Mouse (Mus musculus) kidney, postnatal 4 days (tissue): ENCODE results near the gene Znrd1.

Experiments
- DNase-seq, 2 experiments: peaks; one replicate each; pipeline ENCODE4 v3.0.0; 2021; ENCODE audit warnings: mixed read lengths in 2 of 2

Znrd1 gene

DNA sequence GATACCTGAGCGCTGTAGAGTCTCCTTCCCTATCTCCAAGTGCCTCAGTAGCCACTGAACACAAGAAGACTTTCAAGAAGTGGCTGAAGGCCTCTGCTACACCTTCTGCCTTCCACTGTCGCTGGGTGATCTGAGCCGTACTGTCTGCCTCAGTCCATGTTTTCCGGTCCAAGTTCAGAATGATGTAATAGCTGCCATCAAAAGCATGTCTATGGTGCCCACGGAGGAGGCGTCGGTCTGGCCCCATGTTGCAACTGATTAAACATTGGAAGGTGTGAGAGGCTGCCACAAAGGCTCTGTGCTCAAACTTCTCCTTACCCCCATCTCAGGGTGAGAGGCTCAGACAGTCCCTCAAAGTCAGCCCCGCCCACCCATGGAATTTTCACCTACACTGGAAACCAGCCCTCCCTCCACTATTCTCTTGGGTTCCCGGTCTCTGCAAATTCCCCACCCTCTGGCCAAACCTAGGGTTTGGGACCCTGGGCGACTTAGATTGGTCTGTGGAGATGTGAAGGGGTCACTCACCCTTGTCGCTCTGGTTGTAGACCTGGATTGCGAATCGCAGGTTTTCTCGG is 12.0 kb upstream of the Znrd1 start:
- DNase-seq: no peak

DNA sequence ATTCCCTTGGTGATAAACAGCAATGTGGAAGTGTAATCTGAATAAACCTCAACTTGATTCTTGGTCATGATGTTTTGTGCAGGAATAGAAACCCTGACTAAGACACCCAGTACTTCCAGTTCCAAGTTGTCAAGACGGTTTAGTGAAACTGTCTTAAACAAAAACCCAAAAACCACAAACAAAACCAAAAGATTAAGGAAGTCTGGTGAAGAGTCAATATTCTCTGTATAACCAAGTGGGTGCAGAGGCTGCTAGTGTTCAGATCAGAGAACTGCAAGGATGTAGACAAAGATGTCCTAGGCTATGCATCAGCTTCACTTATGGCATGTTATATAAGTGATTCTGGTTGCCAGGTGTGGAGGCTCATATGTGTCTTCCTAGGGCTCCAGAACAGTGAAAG is 8.5 kb upstream of the Znrd1 start:
- no peak for DNase-seq

DNA sequence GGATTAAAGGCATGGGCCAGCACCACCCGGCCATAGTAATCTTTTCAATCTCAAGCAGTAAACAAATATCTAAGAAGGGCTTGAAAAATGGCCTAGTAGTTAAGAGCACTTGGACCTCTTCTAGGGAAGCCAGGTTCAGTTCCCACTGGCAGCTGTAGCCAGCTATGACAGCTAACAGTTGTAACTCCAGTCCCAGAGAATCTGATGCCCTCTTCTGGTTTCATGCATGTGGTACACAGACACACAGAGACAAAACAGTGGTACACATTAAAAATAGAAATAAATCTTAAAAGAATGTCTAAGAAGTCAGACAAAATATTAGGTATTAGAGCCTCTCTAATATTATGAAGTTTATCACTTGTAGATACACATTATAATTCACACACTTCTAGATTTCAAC is 2.8 kb upstream of the Znrd1 start:
- no peak for DNase-seq

DNA sequence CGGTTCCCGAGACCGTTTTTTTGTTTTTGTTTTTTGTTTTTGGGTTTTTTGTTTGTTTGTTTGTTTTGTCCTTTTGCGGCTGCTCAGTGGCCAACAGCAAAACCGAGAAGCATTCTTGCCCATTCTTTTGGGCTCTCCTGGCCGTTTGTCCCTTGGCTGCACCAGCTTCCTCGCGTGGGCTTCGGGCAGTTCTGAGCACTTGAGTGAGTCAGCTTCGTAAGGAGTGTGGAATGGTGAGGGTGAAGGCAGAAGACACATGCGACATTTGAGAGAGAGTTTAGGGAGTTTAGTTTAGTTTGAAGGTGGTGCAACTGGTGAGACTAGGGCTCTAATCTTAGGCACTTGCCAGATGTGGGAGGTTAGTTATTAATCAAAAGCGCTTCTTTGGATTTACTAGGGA is 525 bp upstream of the Znrd1 start:
- no peak for DNase-seq

DNA sequence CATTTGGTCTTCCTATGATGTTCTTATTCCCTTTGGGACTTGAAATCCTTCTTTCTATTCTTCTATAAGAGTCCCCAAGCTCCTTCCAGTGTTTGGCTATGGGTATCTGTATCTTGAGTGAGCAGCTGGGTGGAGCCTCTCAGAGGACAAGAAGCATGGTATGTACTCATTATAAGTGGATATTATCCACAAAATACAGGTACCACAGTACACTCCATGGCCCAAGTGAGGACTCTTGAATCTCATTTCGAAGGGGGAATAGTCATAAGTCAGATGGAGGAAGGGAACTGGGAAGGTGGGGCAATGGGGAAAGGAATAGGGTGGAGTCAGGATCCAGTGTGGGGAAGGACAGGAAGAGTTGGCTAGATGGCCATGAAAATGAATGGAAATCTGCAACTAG is 5.3 kb downstream of the Znrd1 start:
- DNase-seq: no peak

DNA sequence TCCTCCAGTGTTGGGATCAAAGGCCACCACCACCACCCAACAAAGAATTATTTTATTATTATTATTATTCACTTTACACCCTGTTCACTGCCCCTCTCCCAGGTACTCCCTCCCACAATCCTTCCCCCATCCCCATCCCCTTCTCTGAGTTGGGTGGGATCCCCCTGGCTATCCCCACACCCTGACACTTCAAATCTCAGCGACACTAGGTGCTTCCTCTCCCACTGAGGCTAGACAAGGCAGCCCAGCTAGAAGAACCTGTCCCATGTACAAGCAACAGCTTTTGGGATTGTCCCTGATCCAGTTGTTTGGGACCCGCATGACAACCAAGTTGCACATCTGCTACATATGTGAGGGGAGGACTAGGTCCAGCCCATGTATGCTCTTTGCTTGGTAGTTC is 5.7 kb downstream of the Znrd1 start:
- no peak for DNase-seq

DNA sequence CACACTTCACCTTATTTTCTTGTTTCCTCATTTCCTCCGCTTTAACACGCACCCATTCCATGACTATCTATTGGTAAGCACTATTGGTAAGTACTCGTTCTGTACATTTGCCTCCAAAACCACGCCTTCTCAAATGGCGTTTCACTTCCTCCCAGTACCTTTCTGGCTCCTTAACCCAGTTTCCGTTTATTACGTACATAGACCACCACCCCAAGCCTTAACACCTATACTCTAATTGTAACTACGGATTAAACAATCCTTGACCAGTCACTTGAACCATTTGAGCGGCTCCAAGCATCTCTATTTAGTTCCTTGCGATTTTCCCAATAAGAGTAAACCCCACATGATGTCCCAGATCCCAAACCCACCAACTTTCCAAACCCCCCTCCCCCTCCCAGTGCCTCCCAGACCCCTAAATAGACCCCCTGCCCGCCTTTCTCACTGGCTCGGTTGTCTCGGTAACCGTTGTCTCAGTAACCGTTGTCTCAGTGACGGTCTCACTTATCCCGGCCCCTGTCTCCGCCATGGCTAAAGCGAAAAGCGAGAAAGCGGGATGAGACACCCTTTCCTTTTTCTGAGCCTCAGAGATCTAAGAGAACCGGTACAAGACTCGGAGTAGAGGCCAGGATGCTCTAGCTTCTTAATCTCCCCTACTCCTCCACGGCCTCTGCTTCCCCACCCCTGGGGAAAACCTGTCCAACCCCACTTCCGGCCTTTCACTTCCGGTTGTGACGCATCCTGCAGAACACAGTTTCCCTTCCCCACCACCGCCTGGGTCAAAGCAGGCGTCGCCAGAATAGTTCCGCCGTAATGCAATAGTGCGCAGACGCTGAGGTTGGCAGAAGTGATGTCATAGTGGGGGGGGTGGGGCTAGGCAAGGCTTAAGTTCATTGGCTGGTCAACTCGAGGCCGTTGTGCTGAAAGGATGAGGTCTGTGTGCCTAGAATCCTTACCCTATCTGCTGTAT is 7.1 kb downstream of the Znrd1 start, which contains the start of gene Ppp1r11:
Gene Ppp1r11 (minus strand): TSS at position 761 of the 967 bp plus-strand sequence.
- peak; percentile 95 to 97 for DNase-seq

DNA sequence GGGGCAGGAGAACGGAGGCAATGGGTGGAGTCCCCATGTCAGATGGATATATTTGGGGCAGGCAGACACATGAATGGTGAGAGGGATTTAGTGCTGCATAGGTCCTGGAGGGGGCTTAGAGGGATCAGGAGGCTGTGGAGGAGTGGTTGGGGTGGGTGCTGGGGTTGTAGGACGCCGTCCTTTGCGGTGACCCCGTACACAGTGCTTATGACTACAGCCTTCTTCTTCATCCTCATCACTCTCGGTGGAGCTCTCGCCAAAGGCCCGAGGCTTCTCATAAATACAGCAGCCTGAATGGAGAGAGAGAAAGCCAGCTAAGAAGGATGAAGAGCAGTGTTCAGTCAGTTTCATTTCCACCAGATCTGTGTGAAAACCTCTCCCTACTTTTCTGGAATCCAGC is 9.1 kb downstream of the Znrd1 start:
- DNase-seq: no peak

DNA sequence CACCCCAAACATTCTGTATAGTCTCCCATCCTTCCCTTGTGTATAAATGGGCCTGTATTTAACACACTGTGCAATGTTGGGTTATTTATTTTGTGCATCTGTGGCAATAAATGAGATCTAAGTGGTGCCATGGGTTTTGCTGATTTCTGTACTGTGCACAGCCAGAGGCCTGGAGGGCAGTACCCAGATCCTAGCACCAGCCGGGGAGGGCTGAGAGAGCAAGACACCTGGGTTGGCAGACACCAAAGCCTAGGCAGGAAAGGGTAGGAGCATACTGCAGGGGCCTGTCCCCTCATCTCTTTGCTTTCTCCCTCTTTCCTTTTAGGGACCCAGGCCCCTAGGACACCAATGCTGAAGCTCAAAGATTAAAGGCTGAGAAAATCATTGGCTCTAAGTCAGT is 10.1 kb downstream of the Znrd1 start:
- no peak for DNase-seq

DNA sequence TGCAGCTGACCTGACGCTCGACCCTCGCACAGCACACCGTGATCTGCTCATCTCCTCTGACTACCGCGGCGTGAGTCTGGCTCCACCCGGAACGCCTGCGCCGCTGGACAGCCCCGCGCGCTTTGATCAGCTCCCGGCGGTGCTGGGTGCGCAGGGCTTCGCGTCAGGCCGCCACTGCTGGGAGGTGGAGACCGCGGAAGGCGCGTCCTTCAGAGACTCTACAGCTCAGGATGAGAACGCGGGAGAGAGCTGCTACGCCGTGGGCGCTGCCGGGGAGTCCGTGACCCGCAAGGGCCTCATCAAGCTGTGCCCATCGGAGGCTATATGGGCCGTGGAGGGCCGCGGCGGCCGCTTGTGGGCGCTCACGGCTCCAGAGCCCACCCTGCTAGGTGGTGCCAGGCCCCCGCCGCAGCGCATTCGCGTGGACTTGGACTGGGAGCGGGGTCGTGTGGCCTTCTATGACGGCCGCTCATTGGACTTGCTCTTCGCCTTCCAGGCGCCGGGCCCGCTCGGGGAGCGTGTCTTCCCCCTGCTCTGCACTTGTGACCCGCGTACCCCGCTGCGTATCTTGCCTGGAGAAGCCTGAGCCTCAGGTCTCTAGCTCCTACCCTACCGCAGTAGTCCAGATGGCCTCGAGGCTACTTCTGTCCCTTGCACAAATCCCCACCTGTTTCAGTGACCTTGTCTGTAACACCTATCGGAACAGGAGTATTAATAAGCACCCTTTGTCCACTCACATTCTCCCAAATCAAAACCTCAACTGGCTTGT is 11.1 kb downstream of the Znrd1 start:
- peak; percentile 64 to 74 for DNase-seq

DNA sequence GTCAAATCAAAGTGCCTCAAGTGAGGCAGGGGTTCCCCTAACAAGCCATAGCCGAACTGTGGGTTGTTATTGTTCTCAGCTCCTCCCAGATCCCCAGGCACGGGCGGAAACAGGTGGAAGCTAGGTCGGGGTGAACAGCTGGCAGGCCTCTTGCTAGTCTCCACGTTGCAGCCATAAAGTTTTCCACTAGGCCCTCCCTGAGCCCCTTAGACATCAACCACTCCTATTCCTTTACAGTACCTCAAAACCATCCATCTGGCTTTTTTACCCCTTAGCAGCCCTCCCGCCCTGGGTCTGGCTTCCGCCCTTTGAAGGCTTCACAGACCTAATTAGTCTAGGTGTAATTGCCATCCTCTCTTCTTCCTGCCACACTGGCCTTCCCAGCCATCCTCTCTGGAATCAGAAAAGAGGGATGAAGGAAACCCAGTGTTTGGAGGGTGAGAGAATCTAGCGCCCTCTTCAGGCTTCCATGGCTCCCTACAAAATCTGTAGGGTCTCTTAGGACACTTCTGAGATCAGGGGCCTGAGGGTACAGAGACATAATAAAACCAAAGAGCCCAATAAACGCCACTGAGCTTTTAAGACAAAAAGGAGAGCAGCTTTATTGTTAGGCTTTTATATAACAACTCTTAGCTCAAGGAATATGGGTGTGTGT is 14.1 kb downstream of the Znrd1 start:
- DNase-seq: no peak

DNA sequence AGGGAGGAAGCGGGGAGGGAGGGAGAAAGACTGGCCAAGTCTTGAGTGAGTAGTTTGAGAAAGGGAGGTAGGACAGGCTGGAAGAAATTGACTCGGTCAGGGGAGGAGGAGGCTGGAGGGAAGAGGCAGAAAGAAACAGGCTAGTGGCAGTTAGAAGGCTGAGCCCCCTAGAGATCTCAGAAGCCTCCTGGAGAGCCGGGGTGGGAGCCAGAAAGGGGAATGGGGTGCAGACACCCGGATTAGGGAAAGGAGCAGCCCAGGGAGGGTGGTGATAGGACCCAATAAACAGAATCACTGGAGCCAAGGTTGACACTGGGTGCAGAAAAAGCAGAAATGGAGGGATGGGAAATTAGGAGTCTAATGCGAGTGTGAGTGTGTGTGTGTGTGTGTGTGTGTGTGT is 14.7 kb downstream of the Znrd1 start:
- no peak for DNase-seq

DNA sequence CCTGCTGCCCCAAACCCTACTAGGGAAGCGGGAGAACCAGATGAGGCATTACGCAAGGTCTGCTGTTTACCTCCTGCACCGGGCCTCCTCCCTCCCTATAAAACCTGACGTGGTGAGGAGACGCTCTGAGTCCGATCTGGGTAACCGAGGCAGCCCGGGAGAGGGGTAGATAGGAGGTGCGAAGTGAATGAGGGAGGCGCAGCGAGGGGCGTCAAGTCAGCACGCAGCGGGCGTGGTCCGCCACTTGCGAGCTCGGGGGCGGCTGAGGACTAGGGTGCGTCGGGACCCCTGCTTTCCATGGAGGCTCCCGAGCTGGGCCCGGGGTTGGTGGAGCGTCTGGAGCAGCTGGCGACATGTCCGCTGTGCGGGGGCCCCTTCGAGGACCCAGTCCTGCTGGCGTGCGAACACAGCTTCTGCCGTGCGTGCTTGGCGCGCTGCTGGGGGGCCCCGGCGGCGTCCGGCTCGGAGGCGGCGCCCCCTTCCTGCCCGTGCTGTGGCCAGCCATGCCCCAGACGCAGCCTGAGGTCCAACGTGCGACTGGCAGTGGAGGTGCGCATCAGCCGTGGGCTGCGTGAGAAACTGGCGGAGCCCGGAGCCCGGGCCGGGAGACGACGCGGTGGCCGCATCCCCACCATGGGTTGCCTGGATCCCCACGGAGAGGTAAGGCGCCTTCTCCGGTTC is 15.4 kb downstream of the Znrd1 start, which contains the start of gene Rnf39:
Gene Rnf39 (plus strand): TSS at position 128 of the 681 bp plus-strand sequence.
- DNase-seq: peak in 1 of 2 experiments; percentile 47

DNA sequence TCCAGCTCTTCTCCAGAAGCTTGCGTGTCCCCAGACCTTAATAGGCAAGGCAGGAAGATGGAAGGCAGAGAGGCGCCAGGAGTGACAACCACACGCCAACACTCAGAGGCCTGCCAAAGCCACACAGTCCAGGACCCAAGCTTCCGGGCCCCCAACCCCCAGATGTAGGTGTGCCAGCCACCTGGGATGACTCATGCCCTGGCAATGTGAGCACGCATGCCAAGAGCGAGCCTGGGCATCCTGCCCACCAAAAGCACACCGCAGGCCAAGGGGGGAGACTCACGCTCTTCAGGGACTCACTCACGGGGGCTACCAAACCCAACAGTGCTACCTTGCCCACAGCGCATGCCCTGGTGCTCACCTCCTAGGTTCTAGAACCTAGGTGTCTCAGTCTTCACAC is 16.0 kb downstream of the Znrd1 start:
- peak; percentile 36 to 58 for DNase-seq

DNA sequence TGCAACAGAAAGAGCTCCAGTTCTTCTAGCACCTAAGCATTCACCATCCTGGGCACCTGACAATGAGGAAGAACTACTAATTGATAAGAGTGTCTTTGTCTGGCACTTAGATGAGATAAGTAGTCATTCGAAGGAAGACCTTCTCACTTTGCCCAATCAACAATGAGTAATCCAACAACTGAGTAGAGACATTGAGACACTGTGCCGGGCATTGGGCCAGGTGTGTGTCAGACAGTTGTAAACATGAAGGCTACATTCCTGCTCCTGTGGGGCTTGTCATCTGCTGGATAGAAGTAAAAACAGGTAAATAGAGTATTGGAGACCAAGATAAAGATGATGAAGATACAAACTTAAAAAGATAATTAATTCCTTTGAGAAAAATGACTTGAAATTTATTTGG is 20.3 kb downstream of the Znrd1 start:
- DNase-seq: no peak

DNA sequence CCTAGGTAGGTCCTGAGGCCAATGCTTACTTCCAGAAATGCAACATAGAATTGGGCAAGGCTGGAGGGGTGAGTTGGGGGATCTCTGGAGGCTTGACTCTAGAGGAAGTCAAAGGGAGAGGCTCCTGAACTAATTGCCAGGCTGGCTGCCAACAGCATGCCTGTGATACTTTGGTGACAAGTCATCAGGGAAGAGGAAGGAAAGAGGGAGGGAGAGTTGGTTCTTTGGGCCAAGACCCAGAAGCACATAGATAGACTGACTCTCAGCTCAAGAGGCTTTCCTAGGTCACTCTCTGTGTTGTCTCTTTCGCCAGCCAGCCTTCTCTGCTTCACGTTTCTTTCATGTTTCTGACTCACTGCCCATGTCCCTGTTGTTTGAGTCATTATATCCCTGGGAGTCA is 26.6 kb downstream of the Znrd1 start:
- DNase-seq: peak; percentile 36 to 58

DNA sequence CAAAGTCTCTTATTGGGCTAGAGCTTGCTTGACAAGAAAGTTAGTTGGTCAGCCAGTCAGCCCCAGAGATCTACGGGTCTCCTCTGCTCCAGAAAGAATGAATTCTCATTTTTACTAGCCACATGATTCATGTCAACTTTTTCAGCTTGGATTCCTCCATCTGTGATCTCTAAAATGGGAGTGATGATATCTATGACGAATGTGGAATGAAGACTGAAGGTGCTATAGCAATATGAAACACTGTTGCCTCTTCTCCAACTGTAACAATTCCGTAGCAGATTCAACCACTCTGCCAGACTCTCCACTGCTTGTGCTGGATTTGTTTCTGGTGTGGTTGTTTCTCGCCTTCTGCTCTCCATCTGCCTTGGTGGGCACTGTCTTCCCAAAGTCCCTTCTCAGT is 27.2 kb downstream of the Znrd1 start:
- no peak for DNase-seq

DNA sequence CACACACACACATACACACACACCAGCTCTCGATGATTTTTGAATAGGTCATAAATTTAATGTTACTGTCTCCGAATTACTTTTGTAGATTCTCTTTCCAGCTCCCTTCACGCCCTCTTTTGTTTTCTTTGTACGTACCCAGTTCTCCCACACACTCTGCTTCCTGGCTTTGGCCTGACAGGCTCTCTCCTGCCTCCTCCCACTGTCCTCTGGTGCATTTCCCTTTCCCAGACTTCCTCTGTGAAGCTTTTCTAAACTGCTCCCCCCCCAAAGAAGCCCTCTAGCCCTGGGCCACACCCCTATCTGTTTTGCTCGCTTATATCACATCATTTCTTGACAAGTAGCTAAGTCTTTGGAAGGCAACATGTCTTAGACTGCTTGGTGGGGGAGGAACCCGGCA is 28.1 kb downstream of the Znrd1 start:
- DNase-seq: no peak

DNA sequence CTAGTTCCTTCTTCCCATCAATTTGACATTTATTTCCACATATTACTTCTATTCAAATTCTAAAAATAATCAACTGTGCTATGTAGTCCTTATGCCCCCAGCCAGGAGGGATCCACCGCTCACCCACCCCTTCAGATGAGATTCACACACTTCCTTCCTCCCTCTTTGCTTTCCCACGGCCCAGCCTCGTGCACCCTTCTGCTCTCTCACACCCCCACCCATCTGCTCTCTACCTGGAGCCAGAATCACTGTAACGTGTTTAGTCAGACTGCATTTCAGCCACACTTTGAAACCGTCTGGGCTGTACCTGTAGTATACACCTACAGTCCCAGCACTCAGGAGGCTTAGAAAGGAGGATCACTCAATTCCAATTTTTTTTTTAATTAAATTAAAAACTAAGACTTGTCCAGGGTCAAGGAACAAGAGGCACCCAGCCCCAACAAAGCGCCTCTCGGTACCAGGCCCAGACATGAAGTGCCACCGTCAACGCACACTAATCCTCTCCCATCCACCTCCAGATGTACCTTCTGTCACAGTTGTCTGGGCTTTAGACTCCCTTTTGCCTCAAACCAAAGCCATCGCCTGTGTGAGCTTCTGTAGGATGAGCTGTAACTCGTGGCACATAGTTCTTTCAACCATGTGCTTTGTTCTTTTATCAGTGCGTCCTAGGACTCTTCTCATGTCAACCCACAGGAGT is 29.0 kb downstream of the Znrd1 start:
- no peak for DNase-seq

DNA sequence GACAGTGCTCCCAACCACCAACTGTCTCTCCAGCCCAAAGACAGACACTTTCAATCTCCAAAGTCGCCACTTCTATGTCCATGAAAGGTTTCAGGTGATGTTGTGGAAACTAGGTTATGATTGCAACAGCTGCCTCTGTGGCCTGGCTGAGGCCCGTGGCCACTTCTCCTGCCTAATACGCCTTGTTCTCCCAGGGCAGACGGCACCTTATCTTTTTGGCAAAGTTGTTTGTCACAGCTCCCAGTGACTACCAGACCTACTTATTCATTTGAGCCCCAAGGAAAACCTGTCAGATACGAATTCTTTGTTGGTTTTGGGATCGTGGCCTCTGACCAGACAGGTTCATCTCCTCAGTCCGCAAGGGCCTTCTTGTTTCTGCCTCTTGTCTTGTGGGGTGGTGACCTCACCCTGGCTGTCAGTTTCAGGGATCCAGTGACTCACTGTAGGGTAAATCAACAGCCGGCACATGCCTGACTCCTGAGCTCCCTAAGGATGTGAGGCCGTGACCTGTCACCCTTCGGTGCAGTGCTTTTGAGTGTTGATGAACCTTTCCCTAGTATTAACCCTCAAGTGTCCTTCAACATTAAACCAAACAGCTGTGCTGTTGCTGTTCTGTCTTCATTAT is 30.8 kb downstream of the Znrd1 start:
- no peak for DNase-seq

DNA sequence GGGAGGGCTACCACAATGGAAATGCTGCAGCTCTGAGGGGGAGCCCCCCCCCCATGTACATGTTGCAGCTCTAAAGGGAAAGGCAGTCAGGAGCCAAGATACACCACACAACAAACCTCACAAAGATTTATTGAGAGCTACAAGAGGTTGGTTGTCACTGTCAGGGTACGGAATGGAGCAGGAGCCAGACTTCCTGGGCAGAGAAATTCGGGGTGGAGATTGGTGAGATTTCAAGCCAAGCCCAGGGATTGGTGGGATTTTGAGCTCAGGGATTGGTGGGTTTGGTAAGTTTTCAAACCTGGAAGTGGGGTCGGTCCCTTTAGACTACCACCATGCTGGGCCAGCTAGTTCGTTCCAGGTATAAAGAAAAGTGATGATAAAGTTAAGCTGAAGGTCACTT is 34.9 kb downstream of the Znrd1 start:
- DNase-seq: no peak
